Mouse (Mus musculus) limb, embryonic 12.5 days (tissue): ENCODE results near the gene Klhl36. TPM values are rescaled to one million over a fixed set of nuclear protein-coding genes. Genes with fewer than 3 reads are reported as not detected.

ENCODE experiments used
- ATAC-seq: fragments of 200-750 bp; cut with Nextera tagmentation; 2 replicates; pipeline ENCODE4 v1.8.0; 2017; ENCODE audit warnings: low read depth, moderate TSS enrichment; ENCODE audit not compliant: insufficient number of reproducible peaks, insufficient read depth, low FRiP score, low TSS enrichment
- H3K27ac ChIP-seq: fragments of 300-500 bp; sonication (generic); 2 replicates; pipeline ENCODE4 v1.5.1; 2016; ENCODE audit warnings: mild to moderate bottlenecking, moderate library complexity
- H3K27me3 ChIP-seq: fragments of 300-500 bp; sonication (generic); 2 replicates; pipeline ENCODE4 v1.6.1; 2016; ENCODE audit warnings: mild to moderate bottlenecking, moderate library complexity
- H3K36me3 ChIP-seq: fragments of 300-500 bp; sonication (generic); 2 replicates; pipeline ENCODE4 v1.6.1; 2016; ENCODE audit warnings: mild to moderate bottlenecking, moderate library complexity
- H3K4me1 ChIP-seq: fragments of 300-500 bp; sonication (generic); replicated peaks from 2 replicates; pipeline ENCODE4 v1.6.1; 2016
- H3K4me2 ChIP-seq: fragments of 300-500 bp; sonication (generic); 2 replicates; pipeline ENCODE4 v1.6.1; 2016; ENCODE audit warnings: mild to moderate bottlenecking, moderate library complexity
- H3K4me3 ChIP-seq: fragments of 300-500 bp; sonication (generic); replicated peaks from 2 replicates; pipeline ENCODE4 v1.5.1; 2016; ENCODE audit warnings: mild to moderate bottlenecking
- H3K9ac ChIP-seq: fragments of 300-500 bp; sonication (generic); replicated peaks from 2 replicates; pipeline ENCODE4 v1.6.1; 2016; ENCODE audit warnings: mild to moderate bottlenecking, moderate library complexity
- H3K9me3 ChIP-seq: fragments of 300-500 bp; sonication (generic); 2 replicates; pipeline ENCODE4 v1.6.1; 2016; ENCODE audit warnings: mild to moderate bottlenecking, moderate library complexity
- WGBS: fragments of 180-500 bp; shearing (Covaris S2); methylation state at CpG from one replicate; pipeline ENCODE4 v1.1.7; 2016; 5-methylcytosine and 5-hydroxymethylcytosine counted together
- polyA plus RNA-seq: library from polyadenylated mRNA; unstranded; fragments of >200 nt; fragmentation: Nextera tagmentation; extraction: Ambion mirVana; gene quantifications from 2 replicates; pipeline ENCODE4 v1.2.1, GENCODE M21; 2016

Gene Klhl36
- polyA plus RNA-seq, 1 experiment from 2014 or later, result 8.4 TPM

DNA sequence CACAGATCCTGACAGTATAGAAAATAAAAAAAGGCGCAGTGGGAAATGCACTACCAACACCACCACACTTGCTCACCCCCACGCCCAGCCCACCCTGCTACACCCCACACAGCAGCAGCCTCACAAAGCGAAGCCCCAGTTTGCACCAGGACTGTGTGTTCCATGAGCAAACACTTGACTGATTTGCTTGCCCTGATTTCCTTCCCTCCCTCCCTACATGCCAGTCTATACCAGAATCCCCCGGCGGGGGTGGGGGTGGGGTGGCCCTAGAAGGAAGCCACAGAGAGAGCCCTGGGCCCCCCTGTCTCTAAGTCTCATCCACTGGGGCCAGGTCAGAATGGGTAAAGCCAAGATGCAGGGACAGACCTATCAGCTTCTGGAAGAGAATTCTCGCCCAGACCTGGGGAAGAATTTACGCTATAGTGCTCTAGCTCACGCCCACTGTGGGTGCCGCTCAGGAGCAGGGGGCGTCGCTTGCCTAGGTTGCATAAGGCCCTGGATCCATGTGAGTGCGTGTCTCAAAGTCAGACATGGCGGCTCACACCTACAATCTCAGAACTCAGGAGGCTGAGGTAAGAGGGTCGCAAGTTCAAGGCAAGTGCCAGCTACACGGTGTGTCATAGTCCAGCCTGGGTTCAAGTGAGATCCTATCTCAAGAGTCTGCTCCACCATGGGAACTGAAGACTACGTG is 14.7 kb upstream of the Klhl36 start:
- no peaks in the 10 kb centered on the region for H3K36me3 ChIP-seq
- WGBS, result 85% methylated on average over 16 of the region's 16 CpGs
- no peak overlapping the region for H3K9ac ChIP-seq
- H3K27ac ChIP-seq, result no peak overlapping the region
- peaks cover 6% of the 10 kb centered on the region for H3K9me3 ChIP-seq
- H3K4me2 ChIP-seq, result no peak overlapping the region
- H3K27me3 ChIP-seq, result peaks cover 14% of the 10 kb centered on the region
- H3K4me1 ChIP-seq, result no peaks in the 10 kb centered on the region
- H3K4me3 ChIP-seq, result no peak overlapping the region
- ATAC-seq, result no peak

DNA sequence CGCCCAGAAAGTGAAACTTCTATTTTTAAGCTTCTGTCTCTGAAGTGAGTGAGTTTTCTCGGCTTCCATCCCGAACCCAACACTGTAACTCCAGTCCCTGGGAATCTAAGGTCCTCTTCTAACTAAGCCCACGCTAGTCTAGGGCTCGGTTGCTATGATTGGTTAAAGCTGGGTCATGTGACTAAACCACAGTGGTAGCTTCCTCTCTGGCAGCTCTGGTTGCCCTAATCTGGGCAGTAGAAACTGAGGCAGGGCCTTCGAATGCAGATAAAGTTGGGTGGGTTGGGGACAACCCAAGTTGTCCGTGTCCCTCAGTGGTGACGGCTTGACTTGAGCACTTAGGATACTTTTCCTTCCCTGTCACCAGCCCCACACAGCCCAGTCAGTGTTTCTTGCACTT is 8.5 kb upstream of the Klhl36 start:
- peaks cover 6% of the 10 kb centered on the region for H3K9me3 ChIP-seq
- peaks cover 6% of the 10 kb centered on the region; the same call in 1 of the 2 replicates for H3K27me3 ChIP-seq
- H3K4me1 ChIP-seq, result no peaks in the 10 kb centered on the region
- no peak for ATAC-seq
- H3K36me3 ChIP-seq, result no peaks in the 10 kb centered on the region
- H3K4me2 ChIP-seq, result no peak overlapping the region
- H3K9ac ChIP-seq, result no peak overlapping the region
- H3K27ac ChIP-seq, result no peak overlapping the region
- 65% methylated on average over 8 of the region's 8 CpGs for WGBS
- no peak overlapping the region for H3K4me3 ChIP-seq

DNA sequence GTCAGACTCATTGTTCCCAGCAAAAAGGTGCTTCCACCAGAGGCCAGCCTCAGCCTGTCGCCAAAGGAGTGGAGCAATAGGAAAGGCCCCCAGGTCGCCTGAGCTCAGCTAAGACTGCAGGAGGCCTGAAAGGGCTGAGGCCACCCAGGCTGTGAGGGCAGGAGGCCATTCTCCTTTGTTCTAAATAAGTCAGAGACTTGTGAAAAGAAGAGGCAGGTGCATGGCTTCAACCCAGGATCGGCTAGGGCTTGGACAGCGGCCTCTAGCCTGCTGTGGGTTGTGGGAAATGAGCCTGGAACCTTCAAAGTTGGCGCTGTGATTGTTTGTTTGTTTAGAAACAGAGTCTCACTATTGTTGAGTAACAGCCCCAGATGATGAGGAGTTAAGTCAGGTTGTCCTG is 8.0 kb upstream of the Klhl36 start:
- Histone ChIP-seq H3K4me3 (no peak overlapping the region), H3K4me1 (no peaks in the 10 kb centered on the region), H3K9me3 (peaks cover 6% of the 10 kb centered on the region), H3K4me2 (no peak overlapping the region), H3K9ac (no peak overlapping the region), H3K27ac (no peak overlapping the region), H3K36me3 (no peaks in the 10 kb centered on the region), H3K27me3 (peaks cover 6% of the 10 kb centered on the region; the same call in 1 of the 2 replicates)
- no peak for ATAC-seq
- WGBS, result 40% methylated on average over 5 of the region's 5 CpGs

DNA sequence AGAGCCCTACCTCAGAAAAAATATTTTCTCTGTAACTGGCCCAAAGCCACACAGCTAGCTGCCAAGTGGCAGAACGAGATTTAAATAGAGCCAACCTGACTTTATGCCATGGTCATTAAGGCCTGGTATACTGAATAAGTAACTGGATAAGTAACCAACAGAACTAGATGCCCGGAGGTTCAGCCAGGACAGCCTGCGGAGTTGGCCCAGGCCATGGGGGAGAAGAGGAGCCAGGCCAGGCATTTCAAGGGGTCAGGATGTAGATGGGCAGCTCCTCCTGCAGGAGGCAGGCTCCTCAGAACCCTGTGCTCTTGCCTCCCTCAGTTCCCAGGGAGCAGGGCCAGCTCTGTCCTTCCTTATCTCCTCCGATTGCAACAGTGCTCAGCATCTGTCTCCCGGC is 6.4 kb upstream of the Klhl36 start:
- ATAC-seq, result no peak
- H3K36me3 ChIP-seq, result no peaks in the 10 kb centered on the region
- H3K9me3 ChIP-seq, result no peaks in the 10 kb centered on the region
- no peak overlapping the region for H3K27ac ChIP-seq
- H3K9ac ChIP-seq, result no peak overlapping the region
- H3K27me3 ChIP-seq, result peaks cover 13% of the 10 kb centered on the region; the same call in 1 of the 2 replicates
- 80% methylated on average over 5 of the region's 5 CpGs for WGBS
- H3K4me3 ChIP-seq, result no peak overlapping the region
- no peaks in the 10 kb centered on the region for H3K4me1 ChIP-seq
- H3K4me2 ChIP-seq, result no peak overlapping the region

DNA sequence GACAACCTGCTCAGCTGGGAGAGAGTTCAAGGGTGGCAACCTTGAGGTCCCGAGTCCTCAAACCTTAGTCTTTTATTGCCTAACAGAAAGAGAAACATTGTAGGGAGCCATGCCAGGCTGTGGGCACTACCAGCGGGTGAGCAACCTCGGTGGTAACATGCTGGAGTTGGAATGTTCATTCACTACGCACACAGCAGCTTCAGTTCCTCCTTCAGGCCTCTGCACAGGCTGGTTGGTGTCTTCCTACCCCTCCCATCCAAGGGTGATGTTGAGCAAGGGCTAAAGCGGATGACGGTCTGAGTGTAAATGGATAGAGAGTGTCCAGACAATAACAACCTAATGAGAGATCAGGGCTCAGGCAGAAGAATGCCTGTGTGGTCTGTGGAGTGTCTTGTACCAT is 4.3 kb upstream of the Klhl36 start:
- WGBS, result 75% methylated on average over 6 of the region's 6 CpGs
- H3K9me3 ChIP-seq, result no peaks in the 10 kb centered on the region
- no peak overlapping the region for H3K9ac ChIP-seq
- peaks cover 8% of the 10 kb centered on the region for H3K4me1 ChIP-seq
- no peaks in the 10 kb centered on the region for H3K36me3 ChIP-seq
- peaks cover 24% of the 10 kb centered on the region for H3K27me3 ChIP-seq
- no peak for ATAC-seq
- no peak overlapping the region for H3K27ac ChIP-seq
- no peak overlapping the region for H3K4me3 ChIP-seq
- H3K4me2 ChIP-seq, result no peak overlapping the region

GRCm38 (mm10) chr8:119862390-119862734 is 296 bp downstream of the Klhl36 start:
- Histone ChIP-seq H3K4me2 (peak overlapping the region; percentile 90), H3K9me3 (no peaks in the 10 kb centered on the region), H3K4me1 (peaks cover 12% of the 10 kb centered on the region), H3K27ac (no peak overlapping the region), H3K36me3 (no peaks in the 10 kb centered on the region), H3K9ac (peak overlapping the region; percentile 71), H3K4me3 (peak overlapping the region; percentile 70), H3K27me3 (peaks cover 54% of the 10 kb centered on the region)
- no peak; the same call in none of the 2 replicates for ATAC-seq
- under 1% methylated on average over 18 of the region's 19 CpGs for WGBS

DNA sequence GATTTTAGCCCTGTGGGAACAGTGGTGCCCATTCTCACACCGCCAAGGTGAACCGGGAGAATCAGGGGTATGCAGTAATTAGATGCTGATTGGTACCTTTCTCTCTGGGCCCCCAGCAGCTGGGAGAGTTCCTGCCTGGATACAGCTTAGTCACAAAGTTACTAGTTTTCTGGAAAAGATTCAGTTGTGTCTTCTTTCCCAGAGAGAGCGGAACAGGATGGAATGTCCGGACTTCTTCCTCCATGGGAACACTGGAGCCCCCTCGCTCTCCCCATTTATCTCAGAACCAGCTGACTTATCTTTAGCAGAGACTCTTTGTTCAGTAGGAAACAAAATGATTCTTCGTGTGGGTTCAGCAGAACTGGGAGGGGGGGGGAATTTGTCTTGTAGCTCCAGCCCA is 683 bp downstream of the Klhl36 start:
- H3K9me3 ChIP-seq, result no peaks in the 10 kb centered on the region
- peak overlapping the region; percentile 90 for H3K4me2 ChIP-seq
- H3K27ac ChIP-seq, result no peak overlapping the region
- peak overlapping the region; percentile 70 for H3K4me3 ChIP-seq
- H3K27me3 ChIP-seq, result peaks cover 52% of the 10 kb centered on the region
- peaks cover 12% of the 10 kb centered on the region for H3K4me1 ChIP-seq
- 19% methylated on average over 6 of the region's 6 CpGs for whole genome bisulfite sequencing
- H3K36me3 ChIP-seq, result no peaks in the 10 kb centered on the region
- no peak for ATAC-seq
- H3K9ac ChIP-seq, result peak overlapping the region; percentile 71

GRCm38 (mm10) chr8:119869616-119870015 is 7.5 kb downstream of the Klhl36 start:
- ATAC-seq, result no peak
- peaks cover 34% of the 10 kb centered on the region for H3K36me3 ChIP-seq
- 72% methylated on average over 20 of the region's 20 CpGs for WGBS
- no peak overlapping the region for H3K4me2 ChIP-seq
- H3K4me1 ChIP-seq, result no peaks in the 10 kb centered on the region
- no peak overlapping the region for H3K27ac ChIP-seq
- peaks cover 10% of the 10 kb centered on the region; the same call in 1 of the 2 replicates for H3K9me3 ChIP-seq
- H3K27me3 ChIP-seq, result peaks cover 21% of the 10 kb centered on the region; the same call in 1 of the 2 replicates
- H3K4me3 ChIP-seq, result no peak overlapping the region
- no peak overlapping the region for H3K9ac ChIP-seq

DNA sequence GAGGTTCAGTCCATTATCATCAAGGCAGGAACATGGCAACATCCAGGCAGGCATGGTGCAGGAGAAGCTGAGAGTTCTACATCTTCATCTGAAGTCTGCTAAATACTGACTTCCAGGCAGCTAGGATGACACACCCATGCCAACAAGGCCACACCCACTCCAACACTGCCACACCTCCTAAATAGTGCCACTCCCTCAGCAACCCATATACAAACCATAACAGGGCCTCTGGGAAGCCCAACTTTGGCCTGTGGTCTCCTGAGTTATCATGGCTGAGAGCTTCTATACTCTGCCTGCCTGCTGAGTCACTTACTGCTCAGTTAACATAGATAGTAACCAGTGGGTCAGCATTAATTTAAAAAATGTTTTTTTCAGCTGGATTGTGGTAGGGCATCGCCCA is 11.1 kb downstream of the Klhl36 start:
- Histone ChIP-seq H3K4me1 (no peaks in the 10 kb centered on the region), H3K27me3 (peaks cover 6% of the 10 kb centered on the region; the same call in 1 of the 2 replicates), H3K9me3 (peaks cover 10% of the 10 kb centered on the region; the same call in 1 of the 2 replicates), H3K4me2 (no peak overlapping the region), H3K9ac (no peak overlapping the region), H3K36me3 (peaks cover 35% of the 10 kb centered on the region), H3K4me3 (no peak overlapping the region), H3K27ac (no peak overlapping the region)
- 92% methylated on average over 1 of the region's 1 CpGs for WGBS
- ATAC-seq, result no peak

DNA sequence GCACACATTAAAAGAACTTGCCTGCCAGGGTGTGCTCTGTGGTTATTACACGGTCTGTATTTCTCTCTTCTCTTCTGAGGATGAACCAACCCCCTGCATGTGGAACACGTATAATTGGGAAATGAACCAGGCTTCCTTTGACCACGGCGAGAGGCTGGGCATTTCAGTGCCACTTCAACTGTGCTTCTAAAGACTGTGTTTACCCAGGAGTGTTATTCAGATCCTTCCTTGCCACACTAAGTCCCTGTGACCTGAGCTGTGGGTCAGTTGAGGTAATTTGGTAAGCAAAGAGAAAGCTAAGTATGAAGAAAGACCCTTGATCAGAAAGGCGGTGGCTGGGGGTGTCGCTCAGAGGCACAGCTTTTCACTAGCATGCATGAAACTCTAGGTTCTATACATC is 19.2 kb downstream of the Klhl36 start:
- ATAC-seq, result no peak
- Histone ChIP-seq H3K9ac (no peak overlapping the region), H3K4me2 (no peak overlapping the region), H3K4me3 (no peak overlapping the region), H3K36me3 (no peaks in the 10 kb centered on the region), H3K27ac (no peak overlapping the region), H3K27me3 (no peaks in the 10 kb centered on the region), H3K9me3 (no peaks in the 10 kb centered on the region), H3K4me1 (peaks cover 21% of the 10 kb centered on the region)
- 78% methylated on average over 6 of the region's 6 CpGs for WGBS

GRCm38 (mm10) chr8:119881917-119882316 is 19.9 kb downstream of the Klhl36 start:
- Histone ChIP-seq H3K27me3 (no peaks in the 10 kb centered on the region), H3K4me1 (peaks cover 21% of the 10 kb centered on the region), H3K36me3 (no peaks in the 10 kb centered on the region), H3K27ac (no peak overlapping the region), H3K9me3 (no peaks in the 10 kb centered on the region), H3K9ac (no peak overlapping the region), H3K4me3 (no peak overlapping the region), H3K4me2 (no peak overlapping the region)
- WGBS, result 62% methylated on average over 8 of the region's 8 CpGs
- no peak for ATAC-seq

DNA sequence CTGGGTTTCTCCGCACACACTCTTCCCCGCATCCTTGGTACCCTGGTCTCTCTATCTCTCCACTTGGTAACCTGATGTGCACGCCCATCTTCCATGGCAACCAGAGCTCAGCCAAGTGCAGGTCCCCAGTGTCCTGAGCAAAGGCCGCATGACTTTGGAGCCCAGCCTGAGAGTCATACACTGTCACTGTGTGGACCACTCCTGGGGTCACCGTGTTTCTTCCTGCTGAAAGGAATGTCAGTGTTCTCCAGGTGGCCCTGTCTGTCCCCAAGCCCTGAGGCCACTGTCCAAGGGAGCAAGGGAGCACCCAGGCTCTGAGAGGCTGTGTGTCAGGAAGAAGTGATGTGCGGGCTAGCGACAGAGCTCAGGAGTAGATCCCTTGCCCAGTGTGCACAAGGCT is 21.2 kb downstream of the Klhl36 start:
- Histone ChIP-seq H3K36me3 (no peaks in the 10 kb centered on the region), H3K27ac (no peak overlapping the region), H3K27me3 (peaks cover 7% of the 10 kb centered on the region; the same call in 1 of the 2 replicates), H3K9me3 (no peaks in the 10 kb centered on the region), H3K9ac (no peak overlapping the region), H3K4me2 (no peak overlapping the region), H3K4me1 (peaks cover 21% of the 10 kb centered on the region), H3K4me3 (no peak overlapping the region)
- 88% methylated on average over 7 of the region's 7 CpGs for WGBS
- no peak for ATAC-seq
